8 mouse cellular contexts compared by ENCODE assay signal in the genomic region with DNA sequence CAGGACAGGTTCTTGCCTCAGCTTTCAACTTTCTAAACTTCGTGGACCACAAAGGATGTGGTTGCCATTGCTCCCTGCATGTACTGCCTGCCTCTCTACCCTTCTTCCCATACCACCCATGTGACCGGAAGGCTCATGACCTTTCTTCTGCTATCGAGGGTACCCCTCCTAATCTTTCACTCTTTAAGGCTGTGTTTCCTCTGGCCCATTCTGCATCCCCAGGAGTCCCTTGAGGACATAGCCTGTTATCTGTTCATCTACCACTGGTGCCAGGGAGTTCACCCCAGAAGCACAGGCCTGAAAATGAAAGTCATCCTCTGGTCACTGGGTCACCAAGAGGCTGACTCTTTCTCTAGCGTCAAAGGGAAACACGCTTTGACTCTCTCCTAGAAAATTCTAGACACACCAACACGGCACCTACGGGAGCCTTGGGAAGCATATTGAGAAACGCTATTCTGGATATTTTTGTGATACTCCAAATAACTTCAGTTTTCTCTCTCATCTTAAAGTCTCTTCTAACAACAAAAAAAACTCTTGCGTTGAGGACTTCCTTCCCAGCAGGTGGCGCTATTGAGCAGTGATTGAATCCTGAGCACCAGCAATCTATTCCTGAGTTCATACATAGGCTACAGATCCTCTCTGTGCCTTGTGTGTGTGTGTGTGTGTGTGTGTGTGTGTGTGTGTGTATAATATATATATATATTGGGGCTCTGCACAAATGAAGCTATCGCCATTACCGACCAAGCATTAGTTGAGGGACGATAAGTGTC. TPM values are rescaled to one million over a fixed set of nuclear protein-coding genes. Genes with fewer than 3 reads are reported as not detected.
DNase-seq lines count a peak whose midpoint lies in the region; ATAC-seq and TF ChIP-seq lines count a peak whose summit lies in the region.

No protein-coding gene starts in this region.

- H3K4me3 ChIP-seq in embryonic fibroblast, embryonic 13.5 days (ENCODE audit: insufficient read depth, low read length): no peak overlapping the region
- no peak overlapping the region for H3K4me3 ChIP-seq in hindbrain, embryonic 11.5 days (ENCODE audit: low read depth, low read length)
- H3K4me3 ChIP-seq in midbrain, embryonic 13.5 days (replicated peaks): no peak overlapping the region

- WGBS in hindbrain, embryonic 11.5 days: 44% methylated on average over 13 of the region's 13 CpGs
- 42% methylated on average over 13 of the region's 13 CpGs for WGBS in midbrain, embryonic 13.5 days

- no peak overlapping the region for H3K4me2 ChIP-seq in hindbrain, embryonic 11.5 days (replicated peaks; ENCODE audit: low read depth, low read length)
- H3K4me2 ChIP-seq in midbrain, embryonic 13.5 days (replicated peaks): no peak overlapping the region

- 0 out of 2 replicates have a peak, but pooled peaks have one; percentile 29 for TF ChIP-seq CTCF in embryonic fibroblast, embryonic 13.5 days (IDR thresholded peaks at IDR 0.05; ENCODE audit: borderline replicate concordance, insufficient read depth, low read length)

- no peaks in the 10 kb centered on the region for H3K9me3 ChIP-seq in hindbrain, embryonic 11.5 days (ENCODE audit: control insufficient read depth, low read length)
- no peaks in the 10 kb centered on the region for H3K9me3 ChIP-seq in midbrain, embryonic 13.5 days

- DNase-seq in cerebellum, adult 11 months: peak; percentile 51
- DNase-seq in adrenal gland, postnatal 4 days (ENCODE audit: low spot score in 2 of 2): peak; percentile 32 to 57
- peak; percentile 90 for DNase-seq in hindbrain, embryonic 11.5 days (ENCODE audit: low spot score)
- DNase-seq in left cerebral cortex, postnatal 25 days (ENCODE audit: low spot score in 2 of 2): peak; percentile 85 to 91
- peak; percentile 31 for DNase-seq in spleen, adult 12 weeks (ENCODE audit: low spot score)

- no peak overlapping the region for H3K9ac ChIP-seq in hindbrain, embryonic 11.5 days (ENCODE audit: low read depth, low read length)
- no peak overlapping the region for H3K9ac ChIP-seq in midbrain, embryonic 13.5 days (replicated peaks)

- H3K27me3 ChIP-seq in hindbrain, embryonic 11.5 days (ENCODE audit: control insufficient read depth, insufficient read depth, low read length): no peaks in the 10 kb centered on the region
- H3K27me3 ChIP-seq in midbrain, embryonic 13.5 days: no peaks in the 10 kb centered on the region

- H3K27ac ChIP-seq in embryonic fibroblast, embryonic 13.5 days (ENCODE audit: insufficient read depth, low read length): no peak overlapping the region
- H3K27ac ChIP-seq in hindbrain, embryonic 11.5 days (ENCODE audit: low read depth, low read length): no peak overlapping the region
- no peak overlapping the region for H3K27ac ChIP-seq in midbrain, embryonic 13.5 days

- no peak for ATAC-seq in cerebellum, adult (ENCODE audit: insufficient number of reproducible peaks, low FRiP score, low TSS enrichment)
- ATAC-seq in hindbrain, embryonic 11.5 days (ENCODE audit: low FRiP score): peak; percentile 63; the same call in 1 of the 2 replicates
- peak; percentile 72 for ATAC-seq in midbrain, embryonic 13.5 days

- no peak for TF ChIP-seq POLR2A in embryonic fibroblast, embryonic 13.5 days (IDR thresholded peaks at IDR 0.05; ENCODE audit: low read depth, low read length)

- no peaks in the 10 kb centered on the region for H3K36me3 ChIP-seq in hindbrain, embryonic 11.5 days (ENCODE audit: control insufficient read depth, insufficient read depth, low read length)
- H3K36me3 ChIP-seq in midbrain, embryonic 13.5 days: no peaks in the 10 kb centered on the region

- H3K4me1 ChIP-seq in embryonic fibroblast, embryonic 13.5 days (ENCODE audit: control insufficient read depth, insufficient read depth, low read length): peaks cover 3% of the 10 kb centered on the region; the same call in 1 of the 2 replicates
- no peaks in the 10 kb centered on the region for H3K4me1 ChIP-seq in hindbrain, embryonic 11.5 days (replicated peaks; ENCODE audit: control insufficient read depth, insufficient read depth, low read length)
- H3K4me1 ChIP-seq in midbrain, embryonic 13.5 days (replicated peaks): 0 out of 2 replicates have a peak, but pooled peaks cover 6% of the 10 kb centered on the region

- intact Hi-C loops in left cerebral cortex, postnatal 25 days (cut with DNase I): loop anchor here (1.0 to 2.0 kb wide), 2 partner anchors 140 to 224 kb away; no protein-coding TSS in a partner anchor

RNA-seq across cellular contexts. Expression of a gene that starts 21.4 kb away (rescaled TPM):
- total RNA-seq in adrenal gland, postnatal 4 days (2021): not detected
- 0.17 TPM in 1 of 2 replicates, not detected in the other for polyA plus RNA-seq in embryonic fibroblast, embryonic 13.5 days (2011; ENCODE audit: insufficient read length, low read depth, missing spikeins)
- polyA plus RNA-seq in hindbrain, embryonic 11.5 days (2014; fragmentation: Nextera tagmentation; extraction: Ambion mirVana): 1.7 and 3.2 TPM in 2 replicates
- under 1 TPM; 0.60 to 0.87 TPM for total RNA-seq in left cerebral cortex, postnatal 25 days (2021)
- 0.82 and 1.5 TPM in 2 replicates for polyA plus RNA-seq in midbrain, embryonic 13.5 days (2015; fragmentation: Nextera tagmentation; extraction: Ambion mirVana)

RNA-seq across cellular contexts. Expression of a gene that starts 32.7 kb away (rescaled TPM):
- 1 to 10 TPM; 4.4 to 5.7 TPM for total RNA-seq in adrenal gland, postnatal 4 days (2021)
- 75.1 and 77.4 TPM in 2 replicates for polyA plus RNA-seq in embryonic fibroblast, embryonic 13.5 days (2011; ENCODE audit: insufficient read length, low read depth, missing spikeins)
- polyA plus RNA-seq in hindbrain, embryonic 11.5 days (2014; fragmentation: Nextera tagmentation; extraction: Ambion mirVana): 2.9 and 3.4 TPM in 2 replicates
- total RNA-seq in left cerebral cortex, postnatal 25 days (2021): 1 to 10 TPM in 1 of 2 experiments, under 1 TPM in 1; 0.89 to 1.5 TPM
- 1.6 and 2.1 TPM in 2 replicates for polyA plus RNA-seq in midbrain, embryonic 13.5 days (2015; fragmentation: Nextera tagmentation; extraction: Ambion mirVana)

Comparison
In these comparisons a context has a peak if more than half of its experiments do, and no peak if none do; other contexts are left out.
1. DNase-seq: peak in every context shown above with its lines; median percentile 90 in hindbrain, embryonic 11.5 days; 88 in left cerebral cortex, postnatal 25 days; 51 in cerebellum, adult 11 months; 44 in adrenal gland, postnatal 4 days; 31 in spleen, adult 12 weeks.
2. RNA of a gene that starts 32.7 kb away (polyA plus RNA-seq): 75.1 to 77.4 TPM in embryonic fibroblast, embryonic 13.5 days; 2.9 to 3.4 TPM in hindbrain, embryonic 11.5 days and 1.6 to 2.1 TPM in midbrain, embryonic 13.5 days; every median in the first group is over 10 times any median in the second.